In genomic region chr7:123461316-123461715, GRCm38 (mm10) we compare ENCODE assay signal across 20 mouse cellular contexts. TPM values are rescaled to one million over a fixed set of nuclear protein-coding genes. Genes with fewer than 3 reads are reported as not detected.
DNase-seq lines count a peak whose midpoint lies in the region; ATAC-seq and TF ChIP-seq lines count a peak whose summit lies in the region.
"Had no signal": no experiment of that assay in that cellular context is flagged by ENCODE, and none has a peak within 500 bp of the region (broad histone marks: within the 10 kb centered on the region; RNA-seq: fewer than 3 reads in every experiment).

No protein-coding gene starts in this region.

- peak overlapping the region; percentile 56 for H3K4me2 ChIP-seq in liver, embryonic 11.5 days
- H3K4me2 ChIP-seq in liver, embryonic 12.5 days: peak overlapping the region; percentile 59
- peak overlapping the region; percentile 46 for H3K4me2 ChIP-seq in liver, embryonic 16.5 days (ENCODE audit: low read depth, low read length)
- H3K4me2 ChIP-seq: embryonic facial prominence, embryonic 13.5 days; forebrain, embryonic 15.5 days; hindbrain, embryonic 12.5 days had no signal

- H3K27me3 ChIP-seq in heart, adult 2 months (ENCODE audit: control insufficient read depth, insufficient read depth, low read length): no peaks in the 10 kb centered on the region
- H3K27me3 ChIP-seq in liver, embryonic 11.5 days (replicated peaks; ENCODE audit: control insufficient read depth, insufficient read depth, low read length): no peaks in the 10 kb centered on the region
- H3K27me3 ChIP-seq in liver, embryonic 12.5 days (replicated peaks): 0 out of 2 replicates have a peak, but pooled peaks cover 5% of the 10 kb centered on the region
- H3K27me3 ChIP-seq in liver, embryonic 16.5 days (ENCODE audit: control insufficient read depth, insufficient read depth, low read depth, low read length): no peaks in the 10 kb centered on the region
- H3K27me3 ChIP-seq: embryonic facial prominence, embryonic 13.5 days; forebrain, embryonic 15.5 days; hindbrain, embryonic 12.5 days had no signal

- H3K4me1 ChIP-seq in heart, adult 2 months (ENCODE audit: control insufficient read depth, insufficient read depth, low read length): peaks cover 1% of the 10 kb centered on the region; the same call in 1 of the 2 replicates
- peaks cover 61% of the 10 kb centered on the region for H3K4me1 ChIP-seq in liver, embryonic 11.5 days (replicated peaks; ENCODE audit: control insufficient read depth, insufficient read depth, low read length)
- peaks cover 78% of the 10 kb centered on the region for H3K4me1 ChIP-seq in liver, embryonic 12.5 days
- peaks cover 61% of the 10 kb centered on the region for H3K4me1 ChIP-seq in liver, embryonic 16.5 days (ENCODE audit: control insufficient read depth, low read depth, low read length)
- H3K4me1 ChIP-seq: embryonic facial prominence, embryonic 13.5 days; forebrain, embryonic 15.5 days; hindbrain, embryonic 12.5 days had no signal

- no peak for TF ChIP-seq CTCF in heart, adult 2 months (IDR thresholded peaks at IDR 0.05)

- no peak for TF ChIP-seq EP300 in heart, adult 2 months (IDR thresholded peaks at IDR 0.05; ENCODE audit: insufficient read depth, low read depth, low read length)

- peak; percentile 72 for DNase-seq in heart, adult 11 months
- DNase-seq in heart, adult 2 months: no peak
- DNase-seq in liver, embryonic 11.5 days (ENCODE audit: low spot score): no peak
- DNase-seq in liver: no peak
- no peak for DNase-seq in urinary bladder, adult 2 months (ENCODE audit: low spot score)
- no peak for DNase-seq in layer of hippocampus, postnatal 25 days (ENCODE audit: extremely low spot score in 1 of 2, low spot score in 1 of 2)
- DNase-seq: adrenal gland, adult 8-10 months; cerebellum, adult 11-12 months; gastrocnemius, postnatal 10 days had no signal

- H3K4me3 ChIP-seq in heart, adult 2 months: no peak overlapping the region
- no peak overlapping the region for H3K4me3 ChIP-seq in liver, embryonic 11.5 days (ENCODE audit: low read depth, low read length)
- 0 out of 2 replicates have a peak overlapping the region, but pooled peaks have one; percentile 1 for H3K4me3 ChIP-seq in liver, embryonic 12.5 days
- no peak overlapping the region for H3K4me3 ChIP-seq in liver, embryonic 16.5 days (ENCODE audit: low read depth, low read length)
- H3K4me3 ChIP-seq: embryonic facial prominence, embryonic 13.5 days; forebrain, embryonic 15.5 days; hindbrain, embryonic 12.5 days had no signal

- intact Hi-C loops in heart, adult 2 months (cut with DNase I): no loop called here

- no peaks in the 10 kb centered on the region for H3K36me3 ChIP-seq in heart, adult 2 months (ENCODE audit: control insufficient read depth, insufficient read depth, low read length)
- H3K36me3 ChIP-seq in liver, embryonic 11.5 days (ENCODE audit: control insufficient read depth, insufficient read depth, low read length): no peaks in the 10 kb centered on the region
- H3K36me3 ChIP-seq in liver, embryonic 12.5 days: no peaks in the 10 kb centered on the region
- H3K36me3 ChIP-seq in liver, embryonic 16.5 days (ENCODE audit: control insufficient read depth, insufficient read depth): no peaks in the 10 kb centered on the region
- H3K36me3 ChIP-seq: embryonic facial prominence, embryonic 13.5 days; forebrain, embryonic 15.5 days; hindbrain, embryonic 12.5 days had no signal

- H3K9ac ChIP-seq in heart, adult 2 months (ENCODE audit: low read depth, low read length): no peak overlapping the region
- H3K9ac ChIP-seq in liver, embryonic 11.5 days (ENCODE audit: low read depth, low read length): peak overlapping the region; percentile 43
- peak overlapping the region; percentile 47; the same call in 1 of the 2 replicates for H3K9ac ChIP-seq in liver, embryonic 12.5 days
- no peak overlapping the region for H3K9ac ChIP-seq in liver, embryonic 16.5 days (ENCODE audit: low read depth, low read length)
- H3K9ac ChIP-seq: embryonic facial prominence, embryonic 13.5 days; forebrain, embryonic 15.5 days; hindbrain, embryonic 12.5 days had no signal

- TF ChIP-seq POLR2A in heart, adult 2 months (IDR thresholded peaks at IDR 0.05; ENCODE audit: insufficient read depth, low read depth, low read length): no peak

- H3K9me3 ChIP-seq in liver, embryonic 11.5 days (ENCODE audit: control insufficient read depth, low read length): no peaks in the 10 kb centered on the region
- H3K9me3 ChIP-seq in liver, embryonic 12.5 days (replicated peaks): no peaks in the 10 kb centered on the region
- H3K9me3 ChIP-seq in liver, embryonic 16.5 days (replicated peaks; ENCODE audit: control insufficient read depth, low read length): no peaks in the 10 kb centered on the region
- H3K9me3 ChIP-seq: embryonic facial prominence, embryonic 13.5 days; forebrain, embryonic 15.5 days; hindbrain, embryonic 12.5 days had no signal

- no peaks in the 10 kb centered on the region for H3K79me2 ChIP-seq in heart, adult 2 months (replicated peaks; ENCODE audit: control insufficient read depth, insufficient read depth, low read length)

- no peak for ATAC-seq in liver, embryonic 11.5 days (replicated peaks; ENCODE audit: low FRiP score)
- ATAC-seq in liver, embryonic 12.5 days: no peak
- no peak for ATAC-seq in liver, embryonic 16.5 days (ENCODE audit: low read depth)
- ATAC-seq: forebrain, embryonic 15.5 days; hindbrain, embryonic 16.5 days; inflammation-experienced regulatory T-cells, adult 6 months had no signal

- 92% methylated on average over 4 of the region's 4 CpGs for WGBS in heart, adult 2 months
- 80% methylated on average over 4 of the region's 4 CpGs for WGBS in liver, embryonic 11.5 days
- WGBS in liver, embryonic 12.5 days (ENCODE audit: insufficient replicate concordance): 66% methylated on average over 4 of the region's 4 CpGs
- 75% methylated on average over 4 of the region's 4 CpGs for WGBS in liver, embryonic 16.5 days (ENCODE audit: insufficient replicate concordance)

- H3K27ac ChIP-seq in heart, adult 2 months: no peak overlapping the region
- H3K27ac ChIP-seq in liver, embryonic 11.5 days (ENCODE audit: low read depth, low read length): peak overlapping the region; percentile 89
- H3K27ac ChIP-seq in liver, embryonic 12.5 days: peak overlapping the region; percentile 92
- peak overlapping the region; percentile 79 for H3K27ac ChIP-seq in liver, embryonic 16.5 days (ENCODE audit: low read length)
- H3K27ac ChIP-seq: embryonic facial prominence, embryonic 13.5 days; forebrain, embryonic 15.5 days; hindbrain, embryonic 12.5 days had no signal

RNA-seq across cellular contexts. Expression of gene Aqp8, which starts 0.8 kb away (rescaled TPM):
- 1 to 10 TPM; 5.2 to 6.2 TPM for total RNA-seq in heart, adult 2 months (2021)
- 0.94 and 1.7 TPM in 2 replicates for polyA plus RNA-seq in heart, adult 2 months (2012; rRNA removed)
- 2.5 and 3.5 TPM in 2 replicates for polyA plus RNA-seq in liver, embryonic 11.5 days (2014; fragmentation: Nextera tagmentation; extraction: Ambion mirVana)
- 2.4 and 2.6 TPM in 2 replicates for polyA plus RNA-seq in liver, embryonic 12.5 days (2016; fragmentation: Nextera tagmentation; extraction: Ambion mirVana)
- polyA plus RNA-seq in liver, embryonic 16.5 days (2015; fragmentation: Nextera tagmentation; extraction: Ambion mirVana): 86.1 and 125 TPM in 2 replicates
- not detected in 2 replicates for polyA plus RNA-seq in urinary bladder, adult 2 months (2012; rRNA removed)
- not detected for total RNA-seq in layer of hippocampus, postnatal 25 days (2021)
- total RNA-seq: adrenal gland, adult 8-10 months; CH12.LX; gastrocnemius, postnatal 10 days had no signal
- polyA plus RNA-seq: brain, embryonic 14.5 days; cortical plate, adult 2 months; embryonic facial prominence, embryonic 13.5 days; forebrain, embryonic 15.5 days; frontal cortex, adult 2 months; hindbrain, embryonic 16.5 days; inflammation-experienced regulatory T-cells, adult 6 months had no signal

RNA-seq across cellular contexts. Expression of gene Zkscan2, which starts 38.9 kb away (rescaled TPM):
- under 1 TPM; 0.21 to 0.25 TPM for total RNA-seq in heart, adult 2 months (2021)
- polyA plus RNA-seq in heart, adult 2 months (2012; rRNA removed): 0.12 and 0.21 TPM in 2 replicates
- 0.90 and 0.93 TPM in 2 replicates for polyA plus RNA-seq in liver, embryonic 11.5 days (2014; fragmentation: Nextera tagmentation; extraction: Ambion mirVana)
- polyA plus RNA-seq in liver, embryonic 12.5 days (2016; fragmentation: Nextera tagmentation; extraction: Ambion mirVana): 0.48 and 0.59 TPM in 2 replicates
- polyA plus RNA-seq in liver, embryonic 16.5 days (2015; fragmentation: Nextera tagmentation; extraction: Ambion mirVana): 0.06 and 0.13 TPM in 2 replicates
- 0.72 and 0.75 TPM in 2 replicates for polyA plus RNA-seq in urinary bladder, adult 2 months (2012; rRNA removed)
- 10 to 100 TPM; 14.2 to 25.9 TPM for total RNA-seq in layer of hippocampus, postnatal 25 days (2021)
- total RNA-seq: CH12.LX had no signal
- polyA plus RNA-seq: inflammation-experienced regulatory T-cells, adult 6 months had no signal

Comparison
In these comparisons a context has a peak if more than half of its experiments do, and no peak if none do; other contexts are left out.
1. H3K9ac ChIP-seq: peak in liver, embryonic 11.5 days (single experiment) and liver, embryonic 12.5 days (single experiment); none in heart, adult 2 months (single experiment) and liver, embryonic 16.5 days (single experiment).
2. RNA of gene Aqp8, which starts 0.8 kb away (polyA plus RNA-seq): 86.1 to 125 TPM in liver, embryonic 16.5 days; 2.5 to 3.5 TPM in liver, embryonic 11.5 days, 2.4 to 2.6 TPM in liver, embryonic 12.5 days, 0.94 to 1.7 TPM in heart, adult 2 months and not detected in urinary bladder, adult 2 months; every median in the first group is over 10 times any median in the second.
3. Peak in every context shown above with its lines, with median percentiles within 50 percentile points of each other: H3K4me2 ChIP-seq.